ENCODE assay signal across 7 mouse cellular contexts in genomic region chr10:78099860-78100259, GRCm38 (mm10). TPM values are rescaled to one million over a fixed set of nuclear protein-coding genes. Genes with fewer than 3 reads are reported as not detected.
DNase-seq lines count a peak whose midpoint lies in the region.
"Not testable (repeated sequence)": the region's sequence is repeated elsewhere in the genome, so short reads cannot be mapped to it uniquely, and the experiment has no call there.
"Had no signal": no experiment of that assay in that cellular context is flagged by ENCODE, and none has a peak within 500 bp of the region (broad histone marks: within the 10 kb centered on the region; RNA-seq: fewer than 3 reads in every experiment).

No protein-coding gene starts in this region.

- not testable (repeated sequence) for H3K36me3 ChIP-seq in heart, embryonic 10.5 days

- peaks cover 15% of the 10 kb centered on the region for H3K4me1 ChIP-seq in heart, embryonic 10.5 days

- H3K9me3 ChIP-seq in heart, embryonic 10.5 days: not testable (repeated sequence)

- not testable (repeated sequence) for H3K27me3 ChIP-seq in heart, embryonic 10.5 days (ENCODE audit: insufficient read depth, poor library complexity, severe bottlenecking)

- not testable (repeated sequence) for H3K27ac ChIP-seq in heart, embryonic 10.5 days

- peak; percentile 76 for DNase-seq in heart, adult 11 months
- peak; percentile 61 for DNase-seq in heart, embryonic 10.5 days (ENCODE audit: low spot score)

- H3K4me3 ChIP-seq in heart, embryonic 10.5 days: not testable (repeated sequence)

RNA-seq across cellular contexts. Expression of gene Icosl, which starts 30.8 kb away (rescaled TPM):
- polyA plus RNA-seq in heart, embryonic 10.5 days (2016; fragmentation: Nextera tagmentation; extraction: Ambion mirVana): 1.4 and 2.1 TPM in 2 replicates
- polyA plus RNA-seq: G1E had no signal

RNA-seq across cellular contexts. Expression of gene Aire, which starts 56.5 kb away (rescaled TPM):
- polyA plus RNA-seq in heart, embryonic 10.5 days (2016; fragmentation: Nextera tagmentation; extraction: Ambion mirVana): 0.18 and 0.45 TPM in 2 replicates
- polyA plus RNA-seq: C2C12 had no signal

RNA-seq across cellular contexts. Expression of gene Dnmt3l, which starts 58.1 kb away (rescaled TPM):
- not detected in 2 replicates for polyA plus RNA-seq in heart, embryonic 10.5 days (2016; fragmentation: Nextera tagmentation; extraction: Ambion mirVana)
- polyA plus RNA-seq: activated CD4-positive, CD25-positive, alpha-beta regulatory T cell, adult 4 months; brain, embryonic 14.5 days; C2C12; CD4-positive, CD25-positive, alpha-beta regulatory T cell, adult 4 months; G1E had no signal
